Mouse (Mus musculus) retina, postnatal 1 day (tissue): ENCODE measurements around the gene Spib.

Source experiments
- DNase-seq: peaks from one replicate; pipeline ENCODE4 v3.0.0-alpha.2; 2012

Spib gene

DNA sequence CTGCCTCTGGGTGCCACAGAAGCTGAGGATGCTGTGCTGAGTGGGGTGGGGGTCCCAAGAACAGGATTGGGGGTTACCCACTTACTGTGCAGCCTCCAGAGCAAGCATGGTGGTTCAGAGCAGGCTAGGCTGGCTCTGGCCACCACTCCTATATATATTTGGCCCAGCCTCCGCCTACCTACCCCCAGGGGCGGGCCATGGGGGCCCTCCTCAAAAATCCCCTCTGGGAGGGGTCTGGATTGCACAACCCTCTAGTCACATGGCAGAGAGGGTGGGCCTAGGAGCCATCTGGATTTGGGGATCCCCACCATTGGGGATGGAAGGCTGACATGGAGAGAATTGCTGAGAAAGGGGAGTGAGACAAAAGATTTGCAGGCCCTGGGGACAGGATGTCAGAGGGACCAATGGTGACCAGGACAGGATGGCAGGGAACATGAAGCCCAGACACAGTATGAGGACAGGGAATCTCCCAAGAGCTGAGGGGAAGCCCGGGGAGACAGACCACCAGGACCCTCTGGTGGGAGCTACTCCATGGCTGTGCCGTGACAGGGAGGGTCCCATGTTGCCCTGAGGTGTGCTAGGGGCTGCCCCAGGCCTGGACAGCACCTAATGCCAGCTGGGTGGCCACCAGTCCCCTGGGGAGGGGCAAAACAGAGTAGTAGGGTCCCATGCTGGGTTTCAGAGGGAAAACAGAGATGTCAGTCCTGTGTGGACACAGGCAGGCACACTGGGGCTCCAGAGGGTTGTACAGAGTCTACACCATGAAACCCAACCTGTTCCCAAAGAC is at the start of gene Spib:
Gene Spib, minus strand, starts transcription at position 126 of the 787 bp plus-strand sequence.
- DNase-seq, result no peak

DNA sequence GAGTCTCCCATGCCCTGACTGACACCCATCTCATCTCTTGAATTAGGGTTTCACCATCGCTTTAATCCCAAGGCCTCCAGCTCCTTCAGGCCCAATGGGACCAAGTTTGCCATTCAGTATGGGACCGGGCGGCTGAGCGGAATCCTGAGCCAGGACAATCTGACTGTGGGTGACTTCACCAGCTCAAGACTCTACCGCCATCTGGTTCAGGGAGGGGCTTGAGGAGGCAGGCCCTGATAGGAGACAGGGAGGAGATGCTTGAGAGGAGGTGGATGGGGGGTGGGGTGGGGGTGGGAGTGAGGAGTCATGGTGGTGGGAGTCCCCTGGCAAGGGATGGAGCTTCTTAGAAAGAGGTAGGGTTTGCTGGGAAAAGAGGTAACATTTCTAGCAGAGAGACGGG is 49.8 kb upstream of the Spib start:
- DNase-seq, result no peak

DNA sequence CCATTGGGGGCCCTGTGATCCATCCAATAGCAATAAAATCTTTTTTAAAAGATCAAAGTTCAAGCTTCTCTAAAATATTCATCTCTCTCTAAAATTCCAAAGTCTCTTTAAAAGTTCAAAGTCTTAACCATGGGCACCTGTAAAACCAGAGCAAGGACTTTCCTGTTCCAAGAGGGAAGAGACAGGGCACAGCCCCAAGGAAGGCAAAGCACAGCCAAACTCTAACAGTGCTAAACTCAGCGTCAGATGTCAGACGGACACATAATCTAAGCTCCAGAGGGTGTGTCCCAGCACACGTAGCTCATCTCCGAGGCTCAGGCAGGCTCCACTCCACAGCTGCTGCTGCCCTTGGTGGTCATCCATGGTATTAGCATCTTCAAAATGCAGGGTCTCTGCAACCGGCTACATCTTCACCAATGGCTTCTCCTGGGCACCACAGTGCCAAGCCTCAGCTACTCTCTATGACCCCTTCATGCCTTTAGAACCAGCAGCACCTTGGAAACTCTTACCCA is 44.5 kb upstream of the Spib start:
- peak; percentile 20 for DNase-seq

DNA sequence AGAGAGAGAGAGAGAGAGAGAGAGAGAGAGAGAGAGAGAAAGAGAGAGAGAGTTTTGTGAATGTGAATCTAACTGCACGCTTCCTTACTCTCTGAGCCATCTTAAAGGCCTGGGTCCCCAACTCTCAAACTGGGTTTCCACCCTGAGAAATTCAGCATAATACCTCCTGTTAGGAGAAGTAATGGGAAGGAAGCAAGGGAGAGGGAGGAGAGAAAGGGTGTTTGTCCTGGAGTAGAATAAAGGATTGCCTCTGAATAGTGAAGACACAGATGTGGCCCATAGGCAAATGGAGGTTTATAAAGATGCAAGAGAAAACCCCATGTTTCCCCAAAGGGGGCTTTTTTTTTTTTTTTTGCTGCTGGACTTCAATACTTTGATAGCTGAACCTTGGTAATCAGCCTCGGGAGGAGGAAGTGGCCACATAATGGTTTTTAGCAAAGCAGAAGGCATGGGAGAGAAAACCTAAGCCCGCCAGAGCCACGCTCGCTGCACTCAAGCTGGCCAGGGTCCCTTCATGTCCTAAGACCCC is 41.1 kb upstream of the Spib start:
- DNase-seq, result no peak

DNA sequence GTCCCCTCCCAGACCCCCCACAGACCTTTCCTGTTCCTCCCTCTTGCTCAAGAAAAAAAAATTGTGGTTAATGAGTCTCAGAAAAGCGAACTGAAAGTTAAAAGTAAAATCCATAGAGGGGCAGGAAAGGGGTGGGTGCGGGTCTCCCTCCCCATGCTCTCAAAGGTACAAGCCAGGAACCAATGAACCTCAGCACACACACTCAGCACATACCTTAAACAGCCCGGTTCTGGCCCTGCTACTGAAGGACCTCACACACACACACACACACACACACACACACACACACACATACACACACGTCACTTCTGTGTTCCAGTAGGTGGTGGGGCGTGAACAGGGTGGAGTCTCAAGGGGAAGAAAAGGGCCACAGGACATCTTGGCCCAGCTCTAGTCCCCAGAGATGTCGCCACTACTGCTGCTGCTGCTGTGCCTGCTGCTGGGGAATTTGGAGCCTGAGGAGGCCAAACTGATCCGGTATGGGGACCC is 40.4 kb upstream of the Spib start, which contains the start of gene Napsa:
Gene Napsa, plus strand, starts transcription at position 168 of the 489 bp plus-strand sequence.
- DNase-seq, result no peak

DNA sequence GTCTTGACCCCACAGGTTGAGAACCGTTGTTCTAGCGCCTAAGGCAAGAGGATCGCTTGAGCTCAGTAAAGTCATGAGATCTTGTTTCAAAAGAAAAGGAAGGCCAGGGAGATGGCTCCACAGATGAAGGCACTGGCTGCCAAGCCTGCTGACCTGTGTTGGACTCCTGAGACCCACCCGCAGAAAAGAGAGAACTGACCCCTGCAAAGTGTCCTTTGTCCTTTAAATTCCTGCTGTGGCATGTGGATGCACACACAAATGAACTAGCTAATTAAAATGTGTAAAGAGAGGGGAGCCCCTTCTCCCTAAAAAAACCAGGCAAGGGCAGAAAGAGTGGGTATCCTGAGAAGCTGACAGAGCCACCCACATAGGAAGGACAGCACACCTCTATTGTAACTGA is 39.9 kb upstream of the Spib start:
- DNase-seq, result no peak

DNA sequence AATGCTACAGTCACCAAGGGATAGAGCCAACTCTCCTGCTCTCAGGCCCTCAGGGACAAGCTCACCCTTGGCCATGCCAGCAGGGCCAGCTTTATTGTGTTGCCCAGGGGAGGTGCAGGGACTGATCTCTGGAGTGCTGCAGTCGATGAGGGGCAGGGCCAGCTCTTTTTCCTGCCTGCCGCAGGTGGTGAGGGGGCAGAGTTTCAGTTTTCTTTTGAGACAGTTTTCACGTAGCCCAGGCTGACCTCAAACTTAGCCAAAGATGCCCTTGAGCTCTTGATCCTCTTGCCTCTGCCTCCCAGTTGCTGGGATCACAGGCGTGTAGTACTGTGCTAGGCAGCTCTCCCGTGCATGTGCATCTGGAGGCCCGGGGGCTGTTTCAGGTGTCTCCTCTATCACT is 39.1 kb upstream of the Spib start:
- no peak for DNase-seq

DNA sequence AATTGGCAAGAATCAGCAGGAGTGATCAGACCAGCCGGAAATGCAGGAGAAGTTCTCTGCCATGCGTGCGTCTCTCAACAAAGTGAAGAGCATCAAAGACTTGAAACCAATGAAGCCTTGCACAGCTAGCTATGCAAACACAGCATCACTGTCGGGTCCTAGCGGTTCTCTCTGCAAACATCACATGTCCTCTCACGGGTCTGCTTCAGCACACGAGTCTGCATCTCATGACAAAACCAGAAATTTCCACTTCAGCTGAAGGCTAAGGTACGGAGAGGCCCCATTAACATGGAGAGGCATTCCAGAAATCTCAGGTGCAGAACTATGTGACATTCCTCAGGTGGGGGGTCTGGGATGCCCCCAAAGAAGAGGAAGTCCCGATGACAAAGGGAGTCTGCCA is 36.9 kb upstream of the Spib start:
- no peak for DNase-seq

DNA sequence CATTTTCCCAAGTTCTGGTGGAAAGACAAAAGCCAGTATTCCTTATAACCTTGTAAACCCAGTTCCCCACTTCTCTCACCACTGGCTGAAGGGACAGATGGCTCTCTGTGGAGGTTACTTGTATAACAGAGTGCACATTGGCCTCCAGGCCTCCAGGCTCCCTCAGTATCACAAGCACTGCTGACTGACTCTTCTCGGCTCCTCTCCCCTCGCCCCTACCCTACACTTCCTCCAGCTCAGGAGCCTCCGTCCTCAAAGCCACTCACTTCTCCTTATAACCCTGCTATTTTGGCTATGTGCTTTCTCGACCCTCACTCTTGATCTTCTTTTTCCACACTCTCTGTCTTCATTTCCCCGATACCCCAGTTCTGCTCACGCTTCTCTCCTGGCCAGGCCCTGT is 33.5 kb upstream of the Spib start:
- DNase-seq, result no peak

DNA sequence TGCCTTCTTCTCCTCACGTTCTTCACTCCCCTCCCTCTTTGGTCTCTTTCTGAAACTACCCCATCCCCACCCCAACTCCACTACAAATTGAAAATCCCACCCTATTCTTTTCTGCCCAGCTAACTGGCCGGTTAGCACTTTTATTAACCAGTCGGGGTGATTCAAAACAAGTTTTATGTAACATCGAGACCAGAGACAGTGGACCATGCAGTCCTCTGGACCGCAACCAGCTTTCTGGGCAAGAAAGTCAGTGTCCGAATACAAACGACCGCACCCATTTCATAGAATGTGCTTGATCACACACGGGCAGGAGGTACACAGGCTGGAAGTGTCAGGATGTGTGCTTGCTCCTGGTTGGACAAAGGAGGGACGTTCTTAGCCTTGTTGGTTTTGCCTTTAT is 32.6 kb upstream of the Spib start:
- DNase-seq, result no peak

DNA sequence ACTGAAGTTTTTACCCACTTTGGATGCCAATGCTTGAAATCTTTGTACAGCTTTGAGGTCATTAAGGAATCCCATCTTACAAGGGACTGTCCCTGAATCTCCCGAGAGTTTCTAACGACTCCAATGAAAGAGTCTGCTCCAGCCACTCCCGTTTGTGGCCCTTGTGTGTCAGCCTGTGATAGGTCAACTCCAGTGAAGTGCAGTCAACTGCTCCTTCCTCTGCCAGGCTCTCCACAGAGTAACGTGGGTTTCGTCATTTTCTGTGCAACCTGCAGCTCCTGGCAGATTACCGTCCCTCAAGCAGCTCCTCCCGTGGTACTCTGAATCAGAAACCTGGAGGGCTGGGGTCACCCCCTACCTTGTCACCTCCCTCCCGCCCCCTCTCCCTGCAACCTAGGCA is 31.4 kb upstream of the Spib start:
- no peak for DNase-seq

DNA sequence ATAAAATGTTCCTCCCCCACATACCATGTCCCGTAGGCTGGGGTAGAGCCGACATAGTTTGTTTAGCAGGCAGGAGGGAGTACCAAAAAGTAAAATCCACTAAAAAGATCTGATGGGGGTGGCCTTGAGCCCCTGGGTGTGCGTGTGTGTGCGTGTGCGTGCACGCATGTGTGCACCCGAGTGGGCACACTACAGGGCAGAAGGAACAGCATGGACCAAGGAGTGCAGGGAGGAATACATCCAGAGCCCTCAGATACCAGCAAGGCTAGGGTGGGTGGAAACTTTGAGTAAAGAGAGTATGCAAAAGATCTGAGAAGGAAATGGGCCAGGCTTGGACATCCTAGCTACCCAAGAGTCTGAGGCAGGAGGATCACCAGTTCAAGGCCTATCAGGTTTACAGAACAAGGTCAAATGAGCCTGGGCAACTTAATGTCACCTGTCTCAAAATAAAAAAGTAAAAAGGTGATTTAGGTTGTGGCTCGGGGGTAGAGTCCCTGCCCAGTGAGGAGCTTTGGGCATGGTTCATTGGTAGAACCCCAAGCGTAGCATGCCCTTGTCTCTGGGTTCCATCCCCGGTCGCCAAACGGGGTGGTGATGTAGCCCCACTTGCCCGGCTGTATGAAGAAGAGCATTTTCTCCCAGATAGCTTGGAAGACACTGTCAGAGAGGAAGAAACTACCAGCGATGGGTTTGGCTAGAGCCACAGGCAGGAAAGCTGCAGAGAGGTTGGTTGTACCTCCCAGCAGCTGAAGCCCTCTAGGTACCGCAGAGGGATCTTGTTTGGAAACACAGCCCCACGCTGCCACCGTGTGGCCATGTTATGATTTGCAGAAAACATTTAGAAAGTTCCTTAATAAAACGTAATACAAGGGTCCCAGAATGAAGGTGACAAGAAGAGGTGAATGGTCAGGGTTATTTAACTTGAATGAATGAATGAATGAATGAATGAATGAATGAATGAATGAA is 28.8 kb upstream of the Spib start:
- peak; percentile 86 for DNase-seq

DNA sequence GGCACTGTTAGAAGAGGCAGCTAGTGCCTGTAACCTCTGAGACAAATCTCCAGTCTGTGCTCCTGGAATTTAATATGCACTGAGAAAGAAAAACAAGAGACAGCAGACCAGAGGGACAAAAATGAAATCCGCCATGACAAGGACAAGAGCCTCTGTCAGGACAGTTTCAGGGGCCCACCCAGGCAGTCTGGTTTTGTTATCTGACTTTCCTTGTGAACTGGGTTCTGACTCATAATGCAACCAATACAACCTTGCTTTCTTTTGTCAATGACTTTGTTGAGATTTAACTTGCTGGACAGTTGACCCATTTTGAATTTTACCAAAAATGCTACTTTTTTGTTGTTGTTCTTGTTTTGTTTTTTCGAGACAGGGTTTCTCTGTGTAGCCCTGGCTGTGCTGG is 25.8 kb upstream of the Spib start:
- no peak for DNase-seq

DNA sequence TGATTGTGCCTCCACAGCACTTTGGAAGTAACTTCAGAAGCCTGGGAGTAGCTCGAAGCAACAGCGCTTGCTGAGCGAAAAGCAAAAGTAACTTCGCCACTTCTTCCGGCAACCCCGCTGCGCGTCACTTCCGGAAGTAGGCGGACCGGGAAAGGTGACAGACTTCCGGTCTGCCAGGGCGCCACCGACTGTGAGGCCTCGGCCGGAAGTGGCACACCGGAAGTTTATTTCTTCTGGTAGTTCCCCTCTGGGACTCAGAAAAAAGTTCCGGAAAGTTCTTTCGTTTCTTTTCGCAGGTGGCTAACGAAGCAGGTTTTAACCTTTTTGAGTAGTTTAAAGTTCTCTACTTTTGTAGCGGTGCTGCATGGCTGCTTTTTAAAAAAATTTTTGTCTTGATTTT is 22.0 kb upstream of the Spib start, which contains the start of gene Nr1h2:
Gene Nr1h2, minus strand, starts transcription at position 126 of the 400 bp plus-strand sequence.
- peak; percentile 97 for DNase-seq

DNA sequence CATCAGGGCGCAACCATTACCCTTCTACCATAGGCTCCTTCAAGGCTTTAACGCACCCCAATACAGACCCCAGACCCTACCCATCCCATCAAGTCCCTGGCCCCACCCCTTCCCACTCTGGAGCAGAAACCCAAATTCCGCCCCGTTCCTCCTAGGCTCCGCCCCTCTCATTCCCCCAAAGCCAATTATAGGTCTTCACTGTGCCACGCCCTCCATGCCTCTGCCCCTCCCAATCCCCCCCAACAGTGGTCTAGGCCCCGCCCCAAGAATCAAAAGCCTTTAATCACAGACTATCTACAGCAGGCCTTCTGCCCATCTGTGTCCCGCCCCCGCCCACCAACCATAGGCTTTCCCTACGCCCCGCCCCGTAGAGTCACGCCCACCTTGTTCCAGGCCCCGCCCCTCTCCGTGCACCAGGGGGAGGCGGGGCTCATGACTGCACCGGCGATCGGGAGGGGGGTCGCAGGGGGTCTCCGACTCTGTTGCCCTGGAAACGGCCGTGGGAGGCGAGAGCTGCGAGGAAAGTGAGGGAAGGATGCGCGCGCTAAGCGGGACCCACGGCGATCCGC is 21.4 kb upstream of the Spib start:
- peak; percentile 96 for DNase-seq

DNA sequence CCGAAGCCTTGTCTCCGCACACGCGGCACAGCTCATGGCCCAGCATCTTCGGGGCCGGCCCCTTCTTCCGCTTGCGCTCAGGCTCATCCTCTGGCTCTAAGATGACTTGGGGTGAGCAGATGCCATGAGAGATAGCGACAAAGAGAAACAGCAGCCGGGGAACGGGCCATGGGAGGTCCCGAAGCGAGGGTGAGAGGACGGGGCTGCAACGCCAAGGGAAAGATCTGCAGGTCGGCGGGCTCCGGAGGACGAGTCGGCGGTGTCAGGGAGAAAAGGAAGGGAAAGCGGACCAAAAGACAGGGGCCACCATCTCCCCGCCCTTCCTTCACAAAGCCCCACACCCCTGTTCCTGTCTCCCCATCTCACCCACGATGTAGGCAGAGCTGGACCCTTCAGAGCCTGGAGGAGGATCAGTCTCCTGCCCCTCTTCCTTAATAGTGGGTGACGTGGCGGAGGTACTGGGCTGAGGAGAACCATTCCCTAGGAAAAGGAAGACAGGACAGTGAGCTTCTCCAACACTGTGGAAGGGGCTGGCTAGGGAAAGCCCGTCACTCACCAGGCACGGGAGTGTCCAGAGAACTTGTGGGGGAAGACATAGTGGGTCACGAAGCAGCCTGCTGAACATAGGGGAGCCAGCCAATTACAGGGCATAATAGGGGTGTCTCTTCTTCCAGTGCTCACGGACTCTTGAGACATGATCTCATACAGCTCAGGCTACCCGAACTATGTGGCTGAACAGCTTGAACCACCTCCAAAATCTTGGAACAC is 20.5 kb upstream of the Spib start:
- DNase-seq, result no peak

DNA sequence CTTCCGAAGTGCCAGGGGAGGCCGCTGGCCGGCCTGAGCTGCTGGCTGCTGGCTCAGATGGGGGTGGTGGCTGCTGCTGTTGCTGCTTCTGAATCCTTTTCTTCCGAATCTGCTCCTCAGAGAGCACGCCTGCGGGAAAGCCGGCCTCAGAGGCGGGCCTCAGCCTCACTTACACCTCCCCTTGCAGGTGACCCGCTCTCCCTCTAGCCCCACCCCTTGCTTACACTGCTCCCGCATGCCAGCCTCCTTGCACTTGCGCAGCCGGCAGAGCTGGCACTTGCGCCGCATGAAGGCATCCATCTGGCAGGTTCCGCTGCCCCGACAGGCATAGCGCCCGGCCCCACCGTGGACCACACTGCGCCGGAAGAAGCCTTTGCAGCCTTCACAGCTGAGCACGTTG is 19.9 kb upstream of the Spib start:
- no peak for DNase-seq

DNA sequence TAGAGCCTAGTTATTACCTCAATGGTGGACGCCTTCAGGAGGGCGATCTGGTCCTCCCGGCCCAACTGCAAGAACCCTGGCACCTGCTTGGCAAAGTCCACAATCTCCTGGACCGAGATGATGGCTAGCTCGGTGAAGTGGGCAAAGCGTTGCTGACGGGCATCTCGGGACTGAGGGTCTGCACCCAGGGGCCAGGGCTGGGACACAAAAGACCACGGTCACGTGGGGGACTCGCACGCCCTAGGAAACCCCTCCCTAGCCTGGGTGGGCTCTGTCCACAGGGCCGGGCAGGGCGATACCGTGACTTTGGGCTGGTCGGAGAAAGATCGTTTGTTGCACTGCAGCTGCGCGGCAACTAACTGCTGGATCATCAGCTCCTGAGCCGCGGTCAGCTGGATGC is 19.4 kb upstream of the Spib start:
- no peak for DNase-seq

DNA sequence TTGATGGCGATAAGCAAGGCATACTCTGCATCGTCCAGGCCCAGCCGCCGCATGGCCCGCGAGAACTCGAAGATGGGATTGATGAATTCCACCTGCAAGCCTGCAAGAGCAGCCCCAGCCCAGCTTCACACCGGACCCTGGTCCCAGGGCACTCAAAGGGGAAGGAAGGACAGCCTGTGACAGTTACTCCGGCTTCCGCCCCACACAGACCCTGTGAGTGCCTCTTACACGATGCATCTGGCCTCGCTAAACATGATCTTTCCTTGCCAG is 18.5 kb upstream of the Spib start:
- DNase-seq, result no peak

DNA sequence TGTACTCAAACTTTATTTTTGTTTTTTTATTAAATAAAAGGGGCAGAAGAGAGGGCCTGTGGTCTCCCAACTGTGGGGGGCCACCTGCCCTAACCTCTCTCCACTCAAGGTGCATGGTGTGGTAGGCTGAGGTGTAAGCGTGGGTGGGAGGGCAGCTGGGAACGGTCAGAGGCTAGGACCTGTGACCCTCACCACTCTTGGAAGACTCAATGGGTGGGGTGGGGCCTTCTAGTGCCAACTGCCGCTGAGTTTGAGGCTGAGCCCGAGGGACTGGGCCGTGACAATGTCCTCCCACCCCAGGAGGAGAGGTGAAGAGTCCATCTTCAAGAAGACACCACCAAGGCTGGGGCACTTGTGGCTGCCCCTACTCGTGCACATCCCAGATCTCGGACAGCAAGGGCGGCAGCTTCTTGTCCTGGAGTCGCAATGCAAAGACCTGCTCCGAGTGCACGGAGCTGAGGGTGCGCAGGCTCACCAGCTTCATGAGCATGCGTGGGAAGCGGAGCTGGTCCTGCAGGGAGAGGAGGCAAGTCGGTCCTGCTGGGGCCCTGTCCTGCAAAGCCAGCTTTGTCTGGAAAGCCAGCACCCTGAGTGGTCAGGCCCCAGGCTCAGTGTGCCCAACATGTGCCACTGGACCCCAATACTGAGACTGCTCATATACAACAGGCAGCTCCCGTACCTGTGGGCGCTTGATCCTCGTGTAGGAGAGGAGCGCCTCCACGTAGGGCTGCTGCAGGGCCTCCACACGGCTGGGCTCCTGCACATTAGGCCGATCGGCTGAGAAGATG is 17.9 kb upstream of the Spib start:
- no peak for DNase-seq

DNA sequence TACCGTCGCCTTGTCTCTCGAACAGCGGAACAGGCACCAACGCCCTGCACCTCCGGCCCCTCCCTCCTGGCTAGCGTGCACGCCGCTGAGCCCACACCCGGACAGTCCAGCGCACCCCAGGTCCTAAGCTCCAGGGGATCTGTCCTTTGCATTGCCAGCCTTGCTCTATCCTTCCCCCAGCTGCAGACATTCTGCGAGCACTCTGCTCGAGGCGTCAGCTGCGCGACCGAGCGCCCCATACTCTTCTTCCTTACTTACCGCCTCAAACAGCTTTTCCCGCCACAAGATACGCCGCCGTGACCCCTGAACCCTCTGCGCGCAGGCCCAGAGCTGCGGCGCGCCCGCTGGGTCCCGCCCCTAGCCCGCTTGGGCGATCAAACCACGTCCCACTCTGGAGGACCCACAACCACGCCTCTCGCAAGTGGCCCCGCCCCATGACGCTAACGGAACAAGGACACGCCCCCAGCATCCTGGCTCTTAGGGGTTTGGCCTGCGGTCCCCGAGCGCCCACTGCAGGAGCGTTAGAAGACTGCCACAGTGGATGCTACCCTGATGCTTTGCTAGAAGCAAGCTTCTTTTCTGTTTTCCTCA is 16.7 kb upstream of the Spib start, which contains the start of gene Pold1:
Gene Pold1, minus strand, starts transcription at position 353 of the 591 bp plus-strand sequence.
- DNase-seq, result peak; percentile 99
